17 mouse cellular contexts compared by ENCODE assay signal in genomic region chr9:91348746-91349145, GRCm38 (mm10). TPM values are rescaled to one million over a fixed set of nuclear protein-coding genes. Genes with fewer than 3 reads are reported as not detected.
DNase-seq lines count a peak whose midpoint lies in the region; ATAC-seq lines count a peak whose summit lies in the region.
"Had no signal": no experiment of that assay in that cellular context is flagged by ENCODE, and none has a peak within 500 bp of the region (broad histone marks: within the 10 kb centered on the region; RNA-seq: fewer than 3 reads in every experiment).

No protein-coding gene starts in this region.

- H3K9me3 ChIP-seq in forebrain, embryonic 10.5 days, result no peaks in the 10 kb centered on the region
- H3K9me3 ChIP-seq in forebrain, embryonic 13.5 days (replicated peaks), result no peaks in the 10 kb centered on the region
- H3K9me3 ChIP-seq in hindbrain, embryonic 14.5 days (ENCODE audit: control insufficient read depth, low read length), result no peaks in the 10 kb centered on the region
- H3K9me3 ChIP-seq in hindbrain, embryonic 13.5 days, result no peaks in the 10 kb centered on the region
- H3K9me3 ChIP-seq in midbrain, embryonic 12.5 days, result no peaks in the 10 kb centered on the region
- H3K9me3 ChIP-seq in midbrain, embryonic 16.5 days (replicated peaks; ENCODE audit: control insufficient read depth, low read length, poor library complexity, severe bottlenecking), result no peaks in the 10 kb centered on the region
- no peaks in the 10 kb centered on the region for H3K9me3 ChIP-seq in neural tube, embryonic 12.5 days
- H3K9me3 ChIP-seq: embryonic facial prominence, embryonic 10.5 days; heart, embryonic 15.5 days had no signal

- H3K4me2 ChIP-seq in forebrain, embryonic 13.5 days, result no peak overlapping the region
- peak overlapping the region; percentile 19 for H3K4me2 ChIP-seq in hindbrain, embryonic 14.5 days (replicated peaks)
- H3K4me2 ChIP-seq in hindbrain, embryonic 13.5 days, result no peak overlapping the region
- peak overlapping the region; percentile 29 for H3K4me2 ChIP-seq in midbrain, embryonic 12.5 days (replicated peaks)
- H3K4me2 ChIP-seq in midbrain, embryonic 16.5 days (ENCODE audit: low read length), result no peak overlapping the region
- H3K4me2 ChIP-seq in neural tube, embryonic 12.5 days (replicated peaks), result peak overlapping the region; percentile 41; the same call in 1 of the 2 replicates
- H3K4me2 ChIP-seq: heart, embryonic 11.5 days; heart, embryonic 15.5 days had no signal

- H3K9ac ChIP-seq in forebrain, embryonic 13.5 days, result no peak overlapping the region
- H3K9ac ChIP-seq in hindbrain, embryonic 14.5 days, result no peak overlapping the region
- no peak overlapping the region for H3K9ac ChIP-seq in hindbrain, embryonic 13.5 days
- H3K9ac ChIP-seq in midbrain, embryonic 12.5 days (replicated peaks), result no peak overlapping the region
- no peak overlapping the region for H3K9ac ChIP-seq in midbrain, embryonic 16.5 days (ENCODE audit: low read depth, low read length)
- no peak overlapping the region for H3K9ac ChIP-seq in neural tube, embryonic 12.5 days
- H3K9ac ChIP-seq: heart, embryonic 15.5 days had no signal

- peaks cover 5% of the 10 kb centered on the region for H3K36me3 ChIP-seq in forebrain, embryonic 10.5 days (replicated peaks)
- H3K36me3 ChIP-seq in forebrain, embryonic 13.5 days (ENCODE audit: poor library complexity, severe bottlenecking), result no peaks in the 10 kb centered on the region
- no peaks in the 10 kb centered on the region for H3K36me3 ChIP-seq in hindbrain, embryonic 14.5 days (replicated peaks; ENCODE audit: control insufficient read depth, insufficient read depth)
- H3K36me3 ChIP-seq in hindbrain, embryonic 13.5 days, result no peaks in the 10 kb centered on the region
- H3K36me3 ChIP-seq in midbrain, embryonic 12.5 days, result no peaks in the 10 kb centered on the region
- no peaks in the 10 kb centered on the region for H3K36me3 ChIP-seq in midbrain, embryonic 16.5 days (ENCODE audit: control insufficient read depth, insufficient read depth, low read length)
- no peaks in the 10 kb centered on the region for H3K36me3 ChIP-seq in neural tube, embryonic 12.5 days
- H3K36me3 ChIP-seq: embryonic facial prominence, embryonic 10.5 days; heart, embryonic 15.5 days had no signal

- DNase-seq in forebrain, embryonic 10.5 days (ENCODE audit: extremely low spot score, low spot score), result no peak
- no peak for DNase-seq in hindbrain, embryonic 14.5 days (ENCODE audit: low spot score)
- no peak for DNase-seq in neural tube, embryonic 10.5 days (ENCODE audit: extremely low spot score, low spot score)
- DNase-seq: adrenal gland, postnatal 10 days; gastrocnemius, postnatal 14 days; heart, adult 2 months; heart, postnatal 14 days had no signal

- peak overlapping the region; percentile 91; the same call in 1 of the 2 replicates for H3K27ac ChIP-seq in forebrain, embryonic 10.5 days
- no peak overlapping the region for H3K27ac ChIP-seq in forebrain, embryonic 13.5 days
- no peak overlapping the region for H3K27ac ChIP-seq in hindbrain, embryonic 14.5 days
- no peak overlapping the region for H3K27ac ChIP-seq in hindbrain, embryonic 13.5 days
- no peak overlapping the region for H3K27ac ChIP-seq in midbrain, embryonic 12.5 days (replicated peaks)
- H3K27ac ChIP-seq in midbrain, embryonic 16.5 days (ENCODE audit: low read length), result no peak overlapping the region
- no peak overlapping the region for H3K27ac ChIP-seq in neural tube, embryonic 12.5 days
- H3K27ac ChIP-seq: embryonic facial prominence, embryonic 10.5 days; heart, adult 2 months; heart, embryonic 15.5 days had no signal

- peaks cover 74% of the 10 kb centered on the region for H3K27me3 ChIP-seq in forebrain, embryonic 10.5 days (ENCODE audit: poor library complexity, severe bottlenecking)
- H3K27me3 ChIP-seq in forebrain, embryonic 13.5 days, result peaks cover 48% of the 10 kb centered on the region
- H3K27me3 ChIP-seq in hindbrain, embryonic 14.5 days (ENCODE audit: control insufficient read depth, insufficient read depth, low read length), result peaks cover 41% of the 10 kb centered on the region
- H3K27me3 ChIP-seq in hindbrain, embryonic 13.5 days, result peaks cover 51% of the 10 kb centered on the region
- peaks cover 52% of the 10 kb centered on the region for H3K27me3 ChIP-seq in midbrain, embryonic 12.5 days
- peaks cover 13% of the 10 kb centered on the region for H3K27me3 ChIP-seq in midbrain, embryonic 16.5 days (ENCODE audit: control insufficient read depth, insufficient read depth, low read depth, low read length)
- peaks cover 28% of the 10 kb centered on the region for H3K27me3 ChIP-seq in neural tube, embryonic 12.5 days (replicated peaks)

- H3K4me1 ChIP-seq in forebrain, embryonic 10.5 days, result peaks cover 33% of the 10 kb centered on the region
- H3K4me1 ChIP-seq in forebrain, embryonic 13.5 days, result no peaks in the 10 kb centered on the region
- H3K4me1 ChIP-seq in hindbrain, embryonic 14.5 days (replicated peaks; ENCODE audit: control insufficient read depth, insufficient read depth, low read length), result no peaks in the 10 kb centered on the region
- H3K4me1 ChIP-seq in hindbrain, embryonic 13.5 days (replicated peaks), result peaks cover 13% of the 10 kb centered on the region
- no peaks in the 10 kb centered on the region; the same call in 1 of the 2 replicates for H3K4me1 ChIP-seq in midbrain, embryonic 12.5 days
- peaks cover 3% of the 10 kb centered on the region; the same call in 1 of the 2 replicates for H3K4me1 ChIP-seq in midbrain, embryonic 16.5 days (ENCODE audit: control insufficient read depth, insufficient read depth, low read length)
- peaks cover 1% of the 10 kb centered on the region; the same call in 1 of the 2 replicates for H3K4me1 ChIP-seq in neural tube, embryonic 12.5 days

- H3K4me3 ChIP-seq in forebrain, embryonic 10.5 days, result peak overlapping the region; percentile 85
- no peak overlapping the region for H3K4me3 ChIP-seq in forebrain, embryonic 13.5 days
- H3K4me3 ChIP-seq in hindbrain, embryonic 14.5 days (replicated peaks; ENCODE audit: low read length), result peak overlapping the region; percentile 10; the same call in 1 of the 2 replicates
- no peak overlapping the region for H3K4me3 ChIP-seq in hindbrain, embryonic 13.5 days
- H3K4me3 ChIP-seq in midbrain, embryonic 12.5 days, result no peak overlapping the region
- no peak overlapping the region for H3K4me3 ChIP-seq in midbrain, embryonic 16.5 days (ENCODE audit: low read depth, low read length)
- H3K4me3 ChIP-seq in neural tube, embryonic 12.5 days, result no peak overlapping the region
- H3K4me3 ChIP-seq: embryonic facial prominence, embryonic 10.5 days; heart, adult 2 months; heart, embryonic 15.5 days had no signal

- ATAC-seq in forebrain, embryonic 13.5 days, result no peak
- ATAC-seq in hindbrain, embryonic 14.5 days (ENCODE audit: low FRiP score), result no peak
- ATAC-seq in hindbrain, embryonic 13.5 days (ENCODE audit: low FRiP score), result no peak
- ATAC-seq in midbrain, embryonic 12.5 days (ENCODE audit: low FRiP score, low read depth), result no peak
- no peak for ATAC-seq in midbrain, embryonic 16.5 days
- ATAC-seq in neural tube, embryonic 12.5 days (ENCODE audit: low FRiP score, low read depth), result no peak
- ATAC-seq: intestine, embryonic 16.5 days had no signal

- 38% methylated on average over 1 of the region's 1 CpGs for WGBS in forebrain, embryonic 10.5 days
- WGBS in forebrain, embryonic 13.5 days, result 51% methylated on average over 1 of the region's 1 CpGs
- WGBS in hindbrain, embryonic 14.5 days, result 43% methylated on average over 1 of the region's 1 CpGs
- 38% methylated on average over 1 of the region's 1 CpGs for WGBS in hindbrain, embryonic 13.5 days
- 40% methylated on average over 1 of the region's 1 CpGs for WGBS in midbrain, embryonic 12.5 days
- WGBS in midbrain, embryonic 16.5 days, result 41% methylated on average over 1 of the region's 1 CpGs
- 40% methylated on average over 1 of the region's 1 CpGs for WGBS in neural tube, embryonic 12.5 days

RNA-seq across cellular contexts. Expression of gene Zic4, which starts 13.5 kb away (rescaled TPM):
- 24.8 and 41.8 TPM in 2 replicates for polyA plus RNA-seq in forebrain, embryonic 10.5 days (2016; fragmentation: Nextera tagmentation; extraction: Ambion mirVana)
- polyA plus RNA-seq in forebrain, embryonic 13.5 days (2015; fragmentation: Nextera tagmentation; extraction: Ambion mirVana), result 48.4 and 62.0 TPM in 2 replicates
- 47.8 and 54.9 TPM in 2 replicates for polyA plus RNA-seq in hindbrain, embryonic 14.5 days (2014; fragmentation: Nextera tagmentation; extraction: Ambion mirVana)
- polyA plus RNA-seq in hindbrain, embryonic 13.5 days (2015; fragmentation: Nextera tagmentation; extraction: Ambion mirVana), result 42.7 and 58.2 TPM in 2 replicates
- polyA plus RNA-seq in midbrain, embryonic 12.5 days (2016; fragmentation: Nextera tagmentation; extraction: Ambion mirVana), result 44.6 and 76.9 TPM in 2 replicates
- polyA plus RNA-seq in midbrain, embryonic 16.5 days (2015; fragmentation: Nextera tagmentation; extraction: Ambion mirVana), result 55.8 and 154 TPM in 2 replicates
- 62.8 and 66.6 TPM in 2 replicates for polyA plus RNA-seq in neural tube, embryonic 12.5 days (2016; fragmentation: Nextera tagmentation; extraction: Ambion mirVana)
- polyA plus RNA-seq: gonadal fat pad, adult 2 months; heart, adult 2 months; heart, embryonic 11.5 days; heart, embryonic 15.5 days; intestine, embryonic 16.5 days had no signal

RNA-seq across cellular contexts. Expression of gene Zic1, which starts 16.9 kb away (rescaled TPM):
- 6.2 and 8.9 TPM in 2 replicates for polyA plus RNA-seq in forebrain, embryonic 10.5 days (2016; fragmentation: Nextera tagmentation; extraction: Ambion mirVana)
- polyA plus RNA-seq in forebrain, embryonic 13.5 days (2015; fragmentation: Nextera tagmentation; extraction: Ambion mirVana), result 10.8 and 15.1 TPM in 2 replicates
- polyA plus RNA-seq in hindbrain, embryonic 14.5 days (2014; fragmentation: Nextera tagmentation; extraction: Ambion mirVana), result 21.4 and 25.1 TPM in 2 replicates
- 13.7 and 21.3 TPM in 2 replicates for polyA plus RNA-seq in hindbrain, embryonic 13.5 days (2015; fragmentation: Nextera tagmentation; extraction: Ambion mirVana)
- 11.9 and 17.2 TPM in 2 replicates for polyA plus RNA-seq in midbrain, embryonic 12.5 days (2016; fragmentation: Nextera tagmentation; extraction: Ambion mirVana)
- polyA plus RNA-seq in midbrain, embryonic 16.5 days (2015; fragmentation: Nextera tagmentation; extraction: Ambion mirVana), result 9.1 and 20.6 TPM in 2 replicates
- 19.0 and 19.9 TPM in 2 replicates for polyA plus RNA-seq in neural tube, embryonic 12.5 days (2016; fragmentation: Nextera tagmentation; extraction: Ambion mirVana)
- polyA plus RNA-seq: gonadal fat pad, adult 2 months; intestine, embryonic 16.5 days had no signal

Comparison
In these comparisons a context has a peak if more than half of its experiments do, and no peak if none do; other contexts are left out.
1. H3K4me3 ChIP-seq: peak in forebrain, embryonic 10.5 days (single experiment) and hindbrain, embryonic 14.5 days (single experiment); none in forebrain, embryonic 13.5 days (single experiment), hindbrain, embryonic 13.5 days (single experiment), midbrain, embryonic 12.5 days (single experiment), midbrain, embryonic 16.5 days (single experiment) and neural tube, embryonic 12.5 days (single experiment).
2. H3K4me2 ChIP-seq: peak in hindbrain, embryonic 14.5 days (single experiment), midbrain, embryonic 12.5 days (single experiment) and neural tube, embryonic 12.5 days (single experiment); none in forebrain, embryonic 13.5 days (single experiment), hindbrain, embryonic 13.5 days (single experiment) and midbrain, embryonic 16.5 days (single experiment).